Mouse (Mus musculus) hindbrain, embryonic 10.5 days (tissue): ENCODE data around the gene Ppp1r13b. TPM values are rescaled to one million over a fixed set of nuclear protein-coding genes. Genes with fewer than 3 reads are reported as not detected.
A peak's percentile ranks its signal among the peaks of the same experiment; 100 is the strongest.

Source experiments
- DNase-seq: peaks from one replicate; pipeline ENCODE4 v3.0.0-alpha.2; 2017; ENCODE audit warnings: low spot score
- H3K27ac ChIP-seq: fragments of 300-500 bp; sonication (generic); 2 replicates; pipeline ENCODE4 v1.5.1; 2016; ENCODE audit warnings: mild to moderate bottlenecking, moderate library complexity
- H3K27me3 ChIP-seq: fragments of 300-500 bp; sonication (generic); 2 replicates; pipeline ENCODE4 v1.6.1; 2016; ENCODE audit warnings: mild to moderate bottlenecking; ENCODE audit not compliant: poor library complexity, insufficient read depth, severe bottlenecking
- H3K36me3 ChIP-seq: fragments of 300-500 bp; sonication (generic); 2 replicates; pipeline ENCODE4 v1.6.1; 2016; ENCODE audit warnings: mild to moderate bottlenecking, moderate library complexity
- H3K4me1 ChIP-seq: fragments of 300-500 bp; sonication (generic); replicated peaks from 2 replicates; pipeline ENCODE4 v1.6.1; 2016; ENCODE audit warnings: mild to moderate bottlenecking
- H3K4me3 ChIP-seq: fragments of 300-500 bp; sonication (generic); 2 replicates; pipeline ENCODE4 v1.5.1; 2016; ENCODE audit warnings: mild to moderate bottlenecking, moderate library complexity
- H3K9me3 ChIP-seq: fragments of 300-500 bp; sonication (generic); 2 replicates; pipeline ENCODE4 v1.6.1; 2016; ENCODE audit warnings: mild to moderate bottlenecking, moderate library complexity
- WGBS: fragments of 180-500 bp; shearing (Covaris S2); methylation state at CpG from one replicate; pipeline ENCODE4 v1.1.7; 2016; 5-methylcytosine and 5-hydroxymethylcytosine counted together
- polyA plus RNA-seq: library from polyadenylated mRNA; unstranded; fragments of >200 nt; fragmentation: Nextera tagmentation; extraction: Ambion mirVana; gene quantifications from 2 replicates; pipeline ENCODE4 v1.2.1, GENCODE M21; 2016

The Ppp1r13b gene
- polyA plus RNA-seq, 1 experiment from 2014 or later = 6.2 TPM

DNA sequence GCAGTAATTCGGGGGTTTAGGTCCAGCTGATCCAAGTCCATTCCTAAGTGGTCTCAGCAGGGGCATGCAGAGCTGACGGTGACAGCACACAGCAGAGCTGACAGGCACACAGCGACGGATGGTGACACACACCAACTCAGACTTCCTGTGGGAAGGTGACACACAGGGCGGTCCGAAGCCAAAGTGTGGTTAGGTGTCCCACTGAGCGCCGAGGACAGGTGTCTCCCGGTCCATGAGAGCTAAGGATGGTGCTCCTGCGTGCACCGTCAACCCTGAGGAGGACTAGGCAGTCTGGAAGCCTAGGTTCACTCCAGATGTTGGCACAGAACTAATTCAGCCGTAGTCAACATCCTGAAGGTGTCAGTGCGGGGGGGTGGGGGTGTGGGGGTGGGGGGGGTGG lies 95.8 kb downstream of the Ppp1r13b start:
- peaks cover 46% of the 10 kb centered on the region for H3K36me3 ChIP-seq
- DNase-seq = no peak
- peaks cover 68% of the 10 kb centered on the region for H3K4me1 ChIP-seq
- no peaks in the 10 kb centered on the region for H3K27me3 ChIP-seq
- H3K27ac ChIP-seq = no peak overlapping the region
- H3K4me3 ChIP-seq = no peak overlapping the region
- 89% methylated on average over 13 of the region's 13 CpGs for WGBS
- no peaks in the 10 kb centered on the region for H3K9me3 ChIP-seq

DNA sequence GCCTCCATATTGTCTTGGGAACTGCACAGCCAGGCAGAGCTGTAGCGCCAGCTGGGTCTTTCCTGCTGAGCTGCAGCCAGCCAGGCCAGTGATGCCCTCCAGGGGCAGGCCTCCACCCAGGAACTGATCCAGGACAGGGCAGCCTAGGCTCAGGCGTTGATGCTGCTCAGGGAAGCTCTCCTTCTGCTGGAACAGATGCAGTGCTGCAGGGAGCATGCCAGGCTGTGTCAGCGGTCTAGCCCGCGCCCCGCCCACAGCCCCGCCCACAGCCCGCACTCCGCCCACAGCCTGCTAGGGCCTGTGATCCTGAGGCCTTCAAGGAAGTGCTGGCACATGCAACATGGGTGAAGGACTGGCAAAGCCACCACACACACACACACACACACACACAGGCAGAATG lies 98.1 kb downstream of the Ppp1r13b start:
- peak; percentile 82 for DNase-seq
- 5% methylated on average over 9 of the region's 9 CpGs for WGBS
- Histone ChIP-seq H3K4me1 (peaks cover 45% of the 10 kb centered on the region), H3K9me3 (no peaks in the 10 kb centered on the region), H3K4me3 (peak overlapping the region; percentile 16; the same call in 1 of the 2 replicates), H3K27ac (peak overlapping the region; percentile 54), H3K27me3 (no peaks in the 10 kb centered on the region), H3K36me3 (peaks cover 68% of the 10 kb centered on the region)

DNA sequence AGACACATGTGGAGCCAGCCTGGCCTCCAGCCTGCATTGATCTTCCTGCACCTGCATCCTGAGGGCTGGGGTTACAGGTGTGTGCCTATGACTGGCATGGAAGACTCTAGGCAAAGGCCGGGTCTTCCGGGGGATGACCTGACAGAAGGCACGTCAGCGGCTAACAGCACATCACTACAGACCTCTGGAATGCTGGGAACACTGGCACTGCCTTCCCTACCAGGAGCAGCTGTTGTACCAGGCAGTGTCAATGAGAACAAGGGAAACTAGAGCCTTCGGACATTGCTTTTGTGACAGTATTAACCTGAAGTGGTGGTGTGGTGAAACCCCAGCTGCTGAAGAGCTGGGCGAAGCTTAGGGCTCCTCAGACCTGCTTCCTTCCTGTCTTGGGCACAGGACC lies 99.1 kb downstream of the Ppp1r13b start:
- Histone ChIP-seq H3K4me1 (peaks cover 40% of the 10 kb centered on the region), H3K9me3 (no peaks in the 10 kb centered on the region), H3K4me3 (no peak overlapping the region), H3K36me3 (peaks cover 78% of the 10 kb centered on the region), H3K27ac (no peak overlapping the region), H3K27me3 (no peaks in the 10 kb centered on the region)
- WGBS = 93% methylated on average over 6 of the region's 6 CpGs
- DNase-seq = no peak

DNA sequence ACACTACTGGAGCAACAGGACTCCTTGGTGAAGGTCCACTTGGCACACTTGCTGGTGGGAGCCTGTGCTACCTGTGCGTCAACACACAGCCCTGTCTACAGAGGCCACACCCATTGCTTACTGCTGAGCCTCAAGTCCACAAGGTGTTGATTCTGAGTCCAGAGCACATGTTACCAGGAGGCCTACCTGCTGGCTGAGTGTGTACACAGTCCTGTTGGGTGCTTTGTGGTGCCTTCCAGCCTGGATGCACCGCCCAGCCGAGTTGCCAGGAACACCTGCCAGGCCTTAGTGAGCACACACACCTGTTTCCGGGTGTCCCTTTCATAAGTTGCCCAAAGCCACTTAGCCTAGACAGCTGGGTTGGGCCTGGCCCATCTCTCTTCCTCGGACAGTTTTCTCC lies 104.4 kb downstream of the Ppp1r13b start:
- DNase-seq = no peak
- H3K27me3 ChIP-seq = no peaks in the 10 kb centered on the region
- no peak overlapping the region for H3K4me3 ChIP-seq

DNA sequence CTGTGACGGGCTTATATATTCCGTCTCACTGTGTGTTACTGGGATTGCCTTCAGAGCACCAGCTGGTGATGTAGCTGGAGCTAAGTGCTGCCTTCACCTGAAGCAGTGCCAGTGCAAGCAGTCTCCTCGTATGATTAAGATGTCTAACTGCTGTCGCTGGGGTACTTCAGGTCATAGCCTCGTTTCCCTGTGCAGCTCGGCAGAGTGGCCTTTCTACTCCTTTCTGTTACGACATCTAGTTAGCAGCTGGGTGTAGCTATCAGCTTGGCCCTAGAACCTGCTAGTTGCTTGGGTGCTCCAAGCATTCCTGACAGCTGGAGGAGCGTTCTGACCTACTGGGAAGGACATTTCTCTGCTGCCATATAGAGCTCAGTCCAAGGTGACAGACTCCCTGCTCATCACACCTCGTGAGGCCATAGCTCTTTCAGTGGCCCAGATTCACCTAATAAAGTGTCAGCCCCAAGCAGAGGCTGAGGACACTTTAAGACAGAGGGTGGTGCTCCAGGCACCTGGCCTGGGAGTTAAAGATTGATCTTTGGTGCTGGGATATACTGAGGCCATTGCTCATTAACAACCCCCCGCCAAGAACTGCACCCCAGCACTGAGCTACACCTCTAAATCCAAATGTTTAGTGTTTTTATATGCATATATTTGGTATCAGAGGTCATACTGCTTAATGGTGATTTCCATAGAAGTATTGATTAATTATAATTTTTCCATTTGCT lies 107.3 kb downstream of the Ppp1r13b start:
- Histone ChIP-seq H3K4me3 (no peak overlapping the region), H3K36me3 (peaks cover 99% of the 10 kb centered on the region), H3K27ac (no peak overlapping the region), H3K4me1 (no peaks in the 10 kb centered on the region), H3K27me3 (no peaks in the 10 kb centered on the region), H3K9me3 (no peaks in the 10 kb centered on the region)
- no peak for DNase-seq
- WGBS = 91% methylated on average over 10 of the region's 10 CpGs

More for the DNA sequence above, 104.4 kb downstream of the Ppp1r13b start:
- Histone ChIP-seq H3K9me3 (no peaks in the 10 kb centered on the region), H3K36me3 (peaks cover 99% of the 10 kb centered on the region), H3K27ac (no peak overlapping the region), H3K4me1 (no peaks in the 10 kb centered on the region)
- 89% methylated on average over 5 of the region's 5 CpGs for WGBS

DNA sequence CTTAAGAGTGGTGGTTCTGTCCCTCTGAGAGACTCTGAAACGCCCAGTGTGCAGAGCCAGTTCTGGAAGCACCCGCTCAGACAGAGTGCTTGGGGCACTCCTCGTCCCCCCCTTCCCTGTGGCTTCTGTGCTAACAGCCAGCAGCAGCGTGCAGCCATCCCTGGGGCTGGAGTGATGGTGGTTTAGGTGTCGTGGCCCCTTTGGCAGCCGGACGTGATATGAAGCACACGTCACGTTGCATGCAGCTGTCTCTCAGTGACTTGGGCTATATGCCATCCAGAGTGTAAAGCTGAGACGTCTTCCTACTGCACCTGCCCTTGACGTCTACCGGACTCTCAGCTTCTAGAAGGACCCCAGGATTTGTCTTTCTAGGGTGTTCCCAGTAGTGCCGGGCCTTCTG lies 109.4 kb downstream of the Ppp1r13b start:
- Histone ChIP-seq H3K9me3 (no peaks in the 10 kb centered on the region), H3K27ac (no peak overlapping the region), H3K36me3 (peaks cover 99% of the 10 kb centered on the region), H3K27me3 (no peaks in the 10 kb centered on the region), H3K4me1 (no peaks in the 10 kb centered on the region), H3K4me3 (no peak overlapping the region)
- no peak for DNase-seq
- 95% methylated on average over 13 of the region's 13 CpGs for WGBS

DNA sequence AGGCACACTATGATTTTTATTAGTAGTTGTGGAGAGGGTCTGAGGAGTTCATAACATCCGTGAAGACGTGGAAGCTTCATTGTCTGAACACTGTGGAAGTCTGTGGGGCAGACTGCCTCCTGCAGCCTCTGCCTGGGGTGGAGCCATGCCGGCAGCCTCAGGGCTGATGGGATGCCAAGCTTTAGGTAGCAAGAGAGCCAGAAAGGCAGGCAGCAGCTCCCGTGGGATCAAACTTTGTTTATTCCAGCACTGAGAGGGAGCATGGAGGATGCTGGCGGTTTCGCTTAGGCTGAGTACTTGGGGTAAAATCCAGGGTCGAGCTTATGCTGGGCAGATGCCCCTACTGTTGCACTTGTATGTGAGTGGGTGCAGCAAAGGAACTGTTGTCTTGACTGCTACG lies 110.7 kb downstream of the Ppp1r13b start:
- no peaks in the 10 kb centered on the region for H3K27me3 ChIP-seq
- 87% methylated on average over 8 of the region's 8 CpGs for WGBS
- no peaks in the 10 kb centered on the region for H3K9me3 ChIP-seq
- DNase-seq = no peak
- no peaks in the 10 kb centered on the region for H3K4me1 ChIP-seq
- H3K4me3 ChIP-seq = no peak overlapping the region
- no peak overlapping the region for H3K27ac ChIP-seq
- peaks cover 99% of the 10 kb centered on the region for H3K36me3 ChIP-seq

DNA sequence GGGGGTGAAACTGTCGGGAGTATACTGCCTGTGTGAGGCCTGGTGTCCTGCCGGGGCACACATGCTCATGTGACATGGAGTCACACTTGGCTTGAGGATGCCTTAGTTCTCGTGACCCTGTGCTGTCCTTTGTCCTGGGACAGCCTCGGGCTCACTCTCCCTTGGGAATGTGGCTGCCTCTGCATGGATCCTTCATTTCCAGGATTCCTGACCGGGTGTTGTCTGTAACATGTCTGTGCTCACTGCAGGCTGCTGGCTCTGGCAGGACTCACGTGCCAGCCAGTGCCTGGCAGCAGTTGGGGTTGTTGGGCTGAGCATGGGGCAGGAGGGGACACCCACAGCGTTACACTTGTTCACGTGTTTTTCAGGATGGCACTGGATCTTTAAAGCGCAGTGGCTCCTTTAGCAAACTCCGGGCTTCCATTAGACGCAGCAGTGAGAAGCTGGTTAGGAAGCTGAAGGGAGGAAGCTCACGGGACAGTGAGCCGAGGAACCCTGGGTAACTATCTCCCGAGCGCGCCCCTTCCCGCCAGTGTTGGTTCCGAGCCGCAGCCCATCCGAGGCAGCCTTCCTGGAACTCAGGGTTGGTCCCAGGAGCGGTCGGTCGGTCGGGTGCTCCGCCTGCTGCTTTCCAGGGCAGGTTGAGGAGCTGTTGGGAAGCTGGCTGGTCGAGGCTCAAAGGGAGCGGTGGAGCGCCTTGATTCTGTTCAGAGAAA lies 112.6 kb downstream of the Ppp1r13b start:
- Histone ChIP-seq H3K27ac (no peak overlapping the region), H3K4me1 (0 out of 2 replicates have a peak, but pooled peaks cover 3% of the 10 kb centered on the region), H3K4me3 (no peak overlapping the region), H3K27me3 (no peaks in the 10 kb centered on the region), H3K36me3 (peaks cover 99% of the 10 kb centered on the region), H3K9me3 (no peaks in the 10 kb centered on the region)
- 92% methylated on average over 28 of the region's 28 CpGs for WGBS
- no peak for DNase-seq

DNA sequence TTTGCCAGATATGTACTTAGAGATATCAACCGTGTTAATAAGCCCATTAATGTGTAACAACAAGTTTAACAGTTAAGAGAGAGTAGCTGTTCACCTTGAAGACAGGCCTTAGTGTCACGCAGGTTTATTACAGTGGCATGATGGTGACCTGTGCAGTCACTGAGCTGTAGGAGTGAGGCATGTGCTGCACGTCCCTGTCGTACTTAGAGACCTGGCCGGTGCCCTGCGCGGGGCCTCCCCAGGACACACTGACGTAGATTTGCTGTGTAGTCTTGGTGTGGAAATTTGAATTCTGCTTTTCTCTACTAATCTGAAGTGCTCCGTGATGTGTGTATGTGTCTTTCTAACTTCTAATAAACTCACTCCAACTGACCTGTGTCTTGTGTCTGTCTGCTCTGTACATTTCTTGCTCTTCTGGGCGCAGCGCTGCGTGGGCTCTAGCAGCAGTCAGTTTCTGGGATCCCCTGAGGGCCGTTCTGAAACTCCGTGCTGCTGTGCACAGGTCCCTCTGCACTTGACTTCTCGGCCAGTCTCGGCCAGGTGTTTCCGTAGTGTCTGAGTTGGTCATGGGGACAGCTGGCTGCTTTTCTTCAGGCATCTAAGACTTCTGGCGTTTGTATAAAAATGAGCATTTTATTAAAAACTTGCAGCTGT lies 113.3 kb downstream of the Ppp1r13b start:
- peaks cover 99% of the 10 kb centered on the region for H3K36me3 ChIP-seq
- DNase-seq = no peak
- WGBS = 95% methylated on average over 18 of the region's 18 CpGs
- H3K9me3 ChIP-seq = no peaks in the 10 kb centered on the region
- no peak overlapping the region for H3K27ac ChIP-seq
- H3K4me3 ChIP-seq = no peak overlapping the region
- H3K4me1 ChIP-seq = 0 out of 2 replicates have a peak, but pooled peaks cover 3% of the 10 kb centered on the region
- no peaks in the 10 kb centered on the region for H3K27me3 ChIP-seq

DNA sequence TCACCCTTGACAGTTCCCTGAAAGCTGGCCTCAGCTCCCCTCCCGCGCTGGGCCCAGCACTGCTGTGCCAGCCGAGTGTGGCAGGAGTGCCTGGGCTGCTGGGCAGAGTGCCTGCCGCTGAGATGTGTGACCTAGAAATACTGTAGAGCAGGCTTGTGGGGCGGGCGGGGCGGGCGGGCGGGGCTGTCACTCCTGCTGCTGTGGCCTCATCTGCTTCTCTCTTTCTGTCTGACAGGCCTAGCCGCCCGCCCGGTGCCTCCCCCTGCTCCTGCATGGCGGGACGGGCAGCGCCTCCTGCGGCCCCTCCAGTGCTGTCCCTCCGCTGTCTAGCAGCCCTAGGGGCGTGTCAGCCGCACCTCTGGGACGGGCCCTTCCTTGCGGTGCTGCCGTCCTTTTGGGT lies 113.8 kb downstream of the Ppp1r13b start:
- DNase-seq = no peak
- H3K9me3 ChIP-seq = no peaks in the 10 kb centered on the region
- H3K27ac ChIP-seq = no peak overlapping the region
- no peaks in the 10 kb centered on the region for H3K27me3 ChIP-seq
- peaks cover 100% of the 10 kb centered on the region for H3K36me3 ChIP-seq
- H3K4me3 ChIP-seq = no peak overlapping the region
- 0 out of 2 replicates have a peak, but pooled peaks cover 3% of the 10 kb centered on the region for H3K4me1 ChIP-seq
- WGBS = 80% methylated on average over 20 of the region's 22 CpGs

DNA sequence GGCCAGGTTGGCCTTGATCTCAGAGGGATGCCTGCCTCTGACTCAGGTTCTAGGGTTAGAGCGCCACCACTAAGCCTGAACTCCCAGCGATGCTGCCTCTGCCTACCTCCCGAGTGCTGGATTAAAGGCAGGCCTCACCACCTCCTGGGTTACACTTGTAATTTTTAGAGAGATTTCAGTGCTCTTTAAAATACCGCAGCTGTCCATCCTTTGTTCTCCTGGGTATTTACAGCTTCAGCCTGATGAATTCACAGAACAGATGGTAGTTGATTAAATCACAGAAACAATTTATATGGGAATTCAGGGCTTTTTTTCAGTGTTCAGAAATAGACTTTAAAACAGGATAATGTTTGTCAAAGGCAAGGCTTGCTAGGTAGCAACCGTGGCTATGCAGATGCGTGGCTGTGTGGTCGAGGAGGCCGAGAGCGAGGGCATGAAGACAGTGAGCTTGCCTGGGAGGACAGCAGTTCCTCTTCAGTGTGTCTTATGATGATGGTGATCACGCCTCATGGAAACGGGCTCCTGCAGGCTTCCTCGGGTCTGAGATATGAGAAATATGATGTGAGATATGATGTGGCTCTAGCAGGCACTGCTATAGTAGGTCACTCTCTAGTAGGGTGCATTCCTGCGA lies 116.3 kb downstream of the Ppp1r13b start:
- 95% methylated on average over 13 of the region's 13 CpGs for WGBS
- H3K4me1 ChIP-seq = 0 out of 2 replicates have a peak, but pooled peaks cover 3% of the 10 kb centered on the region
- H3K27me3 ChIP-seq = no peaks in the 10 kb centered on the region
- no peak overlapping the region for H3K4me3 ChIP-seq
- H3K36me3 ChIP-seq = peaks cover 100% of the 10 kb centered on the region
- DNase-seq = no peak
- no peaks in the 10 kb centered on the region for H3K9me3 ChIP-seq
- no peak overlapping the region for H3K27ac ChIP-seq

DNA sequence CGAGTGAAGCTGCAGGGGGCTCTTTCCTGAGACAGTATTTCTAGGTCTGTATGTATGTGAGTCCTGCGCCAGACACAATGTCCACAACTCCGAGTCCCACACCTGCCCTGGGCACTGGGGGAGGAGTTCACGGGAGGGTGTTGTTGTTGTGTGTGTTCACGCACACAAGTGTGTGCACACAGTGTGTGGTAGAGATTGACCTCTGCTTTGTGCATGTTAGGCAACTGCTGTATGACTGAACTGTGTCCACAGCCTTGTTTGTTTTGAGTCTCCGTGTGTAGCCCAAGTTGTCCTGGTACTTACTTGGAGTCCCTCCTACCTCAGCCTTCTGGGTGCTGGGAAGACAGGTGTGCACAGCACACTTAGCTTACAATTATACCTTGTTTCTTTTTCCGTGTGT lies 117.3 kb downstream of the Ppp1r13b start:
- Histone ChIP-seq H3K9me3 (no peaks in the 10 kb centered on the region), H3K27ac (no peak overlapping the region), H3K36me3 (peaks cover 100% of the 10 kb centered on the region), H3K4me3 (no peak overlapping the region), H3K4me1 (0 out of 2 replicates have a peak, but pooled peaks cover 3% of the 10 kb centered on the region), H3K27me3 (no peaks in the 10 kb centered on the region)
- WGBS = 94% methylated on average over 7 of the region's 7 CpGs
- no peak for DNase-seq
